Comparison of ENCODE assay signal across 26 mouse cellular contexts in the genomic region with DNA sequence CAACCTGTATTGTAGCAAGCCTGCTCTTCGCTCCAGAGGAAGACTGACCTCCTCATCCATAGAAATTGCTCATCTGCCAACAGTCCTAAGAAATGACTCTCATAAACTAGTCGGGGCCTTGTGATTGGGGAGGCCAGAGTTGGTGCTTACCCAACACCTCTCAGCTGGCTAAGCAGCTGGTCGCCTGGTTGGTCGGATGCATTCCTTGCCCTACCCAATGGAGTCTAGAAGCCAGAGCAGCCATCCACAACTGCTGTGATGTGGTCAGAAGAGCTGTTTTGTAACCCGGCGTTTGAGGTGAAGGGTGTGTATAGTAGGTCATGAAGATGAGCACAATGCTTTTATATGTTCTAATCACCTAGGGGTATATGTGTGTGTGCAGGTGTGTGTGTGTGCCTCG. TPM values are rescaled to one million over a fixed set of nuclear protein-coding genes. Genes with fewer than 3 reads are reported as not detected.
DNase-seq lines count a peak whose midpoint lies in the region; ATAC-seq and TF ChIP-seq lines count a peak whose summit lies in the region.
"Had no signal": no experiment of that assay in that cellular context is flagged by ENCODE, and none has a peak within 500 bp of the region (broad histone marks: within the 10 kb centered on the region; RNA-seq: fewer than 3 reads in every experiment).

No protein-coding gene starts in this region.

- TF ChIP-seq POLR2A in thymus, adult 2 months (IDR thresholded peaks at IDR 0.05; ENCODE audit: control insufficient read depth, extremely low read depth, insufficient read depth, low read length, poor library complexity) = no peak

- no peaks in the 10 kb centered on the region for H3K4me1 ChIP-seq in hindbrain, embryonic 15.5 days (replicated peaks)
- H3K4me1 ChIP-seq in hindbrain, embryonic 13.5 days (replicated peaks) = no peaks in the 10 kb centered on the region
- H3K4me1 ChIP-seq in thymus, adult 2 months (replicated peaks; ENCODE audit: control insufficient read depth, insufficient read depth, low read length) = peaks cover 20% of the 10 kb centered on the region
- H3K4me1 ChIP-seq: hindbrain, embryonic 12.5 days had no signal

- H3K9me3 ChIP-seq in hindbrain, embryonic 15.5 days = no peaks in the 10 kb centered on the region
- H3K9me3 ChIP-seq in hindbrain, embryonic 13.5 days = no peaks in the 10 kb centered on the region
- H3K9me3 ChIP-seq: heart, embryonic 12.5 days; heart, embryonic 15.5 days; hindbrain, embryonic 12.5 days had no signal

- peaks cover 18% of the 10 kb centered on the region; the same call in 1 of the 2 replicates for H3K36me3 ChIP-seq in hindbrain, embryonic 15.5 days
- peaks cover 42% of the 10 kb centered on the region for H3K36me3 ChIP-seq in hindbrain, embryonic 13.5 days
- H3K36me3 ChIP-seq in thymus, adult 2 months (ENCODE audit: control insufficient read depth, insufficient read depth, low read length) = no peaks in the 10 kb centered on the region

- H3K4me2 ChIP-seq in hindbrain, embryonic 15.5 days = no peak overlapping the region
- H3K4me2 ChIP-seq in hindbrain, embryonic 13.5 days = no peak overlapping the region
- H3K4me2 ChIP-seq: heart, embryonic 12.5 days; heart, embryonic 15.5 days; hindbrain, embryonic 12.5 days had no signal

- no peak overlapping the region for H3K4me3 ChIP-seq in hindbrain, embryonic 15.5 days
- no peak overlapping the region for H3K4me3 ChIP-seq in hindbrain, embryonic 13.5 days
- H3K4me3 ChIP-seq in thymus, adult 2 months (ENCODE audit: control insufficient read depth, insufficient read depth, low read length) = no peak overlapping the region
- H3K4me3 ChIP-seq: gastrocnemius, adult 2 months; heart, embryonic 12.5 days; heart, embryonic 15.5 days; hindbrain, embryonic 12.5 days had no signal

- TF ChIP-seq CTCF in thymus, adult 2 months (IDR thresholded peaks at IDR 0.05; ENCODE audit: borderline replicate concordance, control insufficient read depth, extremely low read depth, insufficient read depth, low read length, poor library complexity) = no peak

- H3K9ac ChIP-seq in hindbrain, embryonic 15.5 days = no peak overlapping the region
- no peak overlapping the region for H3K9ac ChIP-seq in hindbrain, embryonic 13.5 days
- H3K9ac ChIP-seq: forebrain, postnatal 0 days; heart, embryonic 12.5 days; heart, embryonic 15.5 days; hindbrain, embryonic 12.5 days had no signal

- peak; percentile 30; the same call in 1 of the 2 replicates for ATAC-seq in hindbrain, embryonic 15.5 days (ENCODE audit: low FRiP score, low read depth)
- no peak for ATAC-seq in hindbrain, embryonic 13.5 days (ENCODE audit: low FRiP score)
- 0 out of 2 replicates have a peak, but pooled peaks have one; percentile 6 for ATAC-seq in megakaryocyte progenitor cell, adult 5-6 weeks (replicated peaks; ENCODE audit: poor library complexity)
- ATAC-seq in erythroblast, adult 5-6 weeks (replicated peaks; ENCODE audit: low FRiP score, poor library complexity, severe bottlenecking) = no peak
- ATAC-seq: forebrain, embryonic 14.5 days; forebrain, postnatal 0 days; hindbrain, postnatal 0 days; inflammation-experienced regulatory T-cells, adult 6 months had no signal

- WGBS in hindbrain, embryonic 15.5 days = 93% methylated on average over 7 of the region's 7 CpGs
- 94% methylated on average over 7 of the region's 7 CpGs for WGBS in hindbrain, embryonic 13.5 days
- 39% methylated on average over 7 of the region's 7 CpGs for WGBS in thymus, adult 2 months

- peak; percentile 33 for DNase-seq in thymus, postnatal 14 days
- DNase-seq in thymus, adult 2 months = no peak
- peak; percentile 43 for DNase-seq in thymus, postnatal 4 days
- DNase-seq in heart, postnatal 4 days = no peak
- DNase-seq: adrenal gland, postnatal 10 days; adrenal gland, postnatal 36 days; B cell, adult 2 months; cerebellum, adult 18-20 months; cerebellum, adult 9-10 months; cerebellum, postnatal 14 days; forebrain, postnatal 0 days; gastrocnemius, adult 2 months; gastrocnemius, postnatal 14 days; heart, adult 11 months; heart, postnatal 10 days had no signal

- H3K27me3 ChIP-seq in hindbrain, embryonic 15.5 days = no peaks in the 10 kb centered on the region
- H3K27me3 ChIP-seq in hindbrain, embryonic 13.5 days = no peaks in the 10 kb centered on the region
- H3K27me3 ChIP-seq in thymus, adult 2 months (ENCODE audit: control insufficient read depth, insufficient read depth, low read length) = no peaks in the 10 kb centered on the region
- H3K27me3 ChIP-seq: CH12.LX; heart, embryonic 12.5 days; heart, embryonic 15.5 days; hindbrain, embryonic 12.5 days had no signal

- H3K27ac ChIP-seq in hindbrain, embryonic 15.5 days (replicated peaks) = no peak overlapping the region
- H3K27ac ChIP-seq in hindbrain, embryonic 13.5 days = no peak overlapping the region
- H3K27ac ChIP-seq in thymus, adult 2 months (ENCODE audit: control insufficient read depth, insufficient read depth, low read length) = no peak overlapping the region
- H3K27ac ChIP-seq: gastrocnemius, adult 2 months; heart, embryonic 15.5 days; hindbrain, embryonic 12.5 days; hindbrain, postnatal 0 days had no signal

RNA-seq across cellular contexts. Expression of a gene that starts 33.7 kb away (rescaled TPM):
- polyA plus RNA-seq in hindbrain, embryonic 15.5 days (2015; fragmentation: Nextera tagmentation; extraction: Ambion mirVana) = 41.8 and 42.5 TPM in 2 replicates
- polyA plus RNA-seq in hindbrain, embryonic 13.5 days (2015; fragmentation: Nextera tagmentation; extraction: Ambion mirVana) = 41.3 and 42.6 TPM in 2 replicates
- polyA plus RNA-seq in thymus, adult 2 months (2012; rRNA removed) = 72.1 and 123 TPM in 2 replicates
- total RNA-seq in megakaryocyte progenitor cell, adult 5-6 weeks (2015) = 12.1 and 12.6 TPM in 2 replicates
- total RNA-seq in megakaryocyte progenitor cell, adult 5-6 weeks (2017) = 10.6 and 12.0 TPM in 2 replicates
- 9.6 and 15.3 TPM in 2 replicates for total RNA-seq in erythroblast, adult 5-6 weeks (2015; ENCODE audit: low replicate concordance)
- 4.9 and 11.6 TPM in 2 replicates for total RNA-seq in erythroblast, adult 5-6 weeks (2017; ENCODE audit: low replicate concordance)
- total RNA-seq in heart, postnatal 4 days (2021) = 10 to 100 TPM; 66.2 to 66.9 TPM

RNA-seq across cellular contexts. Expression of a gene that starts 47.5 kb away (rescaled TPM):
- polyA plus RNA-seq in hindbrain, embryonic 15.5 days (2015; fragmentation: Nextera tagmentation; extraction: Ambion mirVana) = 14.7 and 17.3 TPM in 2 replicates
- polyA plus RNA-seq in hindbrain, embryonic 13.5 days (2015; fragmentation: Nextera tagmentation; extraction: Ambion mirVana) = 12.6 and 13.6 TPM in 2 replicates
- 0.51 and 0.68 TPM in 2 replicates for polyA plus RNA-seq in thymus, adult 2 months (2012; rRNA removed)
- total RNA-seq in megakaryocyte progenitor cell, adult 5-6 weeks (2015) = 0.51 and 0.59 TPM in 2 replicates
- total RNA-seq in megakaryocyte progenitor cell, adult 5-6 weeks (2017) = 1.3 TPM in 1 of 2 replicates, not detected in the other
- total RNA-seq in erythroblast, adult 5-6 weeks (2015; ENCODE audit: low replicate concordance) = 0.42 TPM in 1 of 2 replicates, not detected in the other
- 0.14 and 0.60 TPM in 2 replicates for total RNA-seq in erythroblast, adult 5-6 weeks (2017; ENCODE audit: low replicate concordance)
- total RNA-seq in heart, postnatal 4 days (2021) = 1 to 10 TPM; 3.7 to 4.9 TPM
- total RNA-seq: CH12.LX had no signal

Comparison
In these comparisons a context has a peak if more than half of its experiments do, and no peak if none do; other contexts are left out.
1. ATAC-seq: peak in hindbrain, embryonic 15.5 days (single experiment) and megakaryocyte progenitor cell, adult 5-6 weeks (single experiment); none in hindbrain, embryonic 13.5 days (single experiment) and erythroblast, adult 5-6 weeks (single experiment).
2. DNase-seq: peak in thymus, postnatal 14 days (single experiment) and thymus, postnatal 4 days (single experiment); none in thymus, adult 2 months (single experiment) and heart, postnatal 4 days (single experiment).
3. RNA of a gene that starts 33.7 kb away (total RNA-seq): 66.2 to 66.9 TPM in heart, postnatal 4 days; 10.6 to 12.6 TPM in megakaryocyte progenitor cell, adult 5-6 weeks and 4.9 to 15.3 TPM in erythroblast, adult 5-6 weeks; every median in the first group is over 4 times any median in the second.